Mouse (Mus musculus) heart, embryonic 10.5 days (tissue): ENCODE measurements at regions not wholly inside any gene's neighbourhood (a gene's known extent, or its start where the extent isn't known, plus 50 kb on each side); places are given as distances from the start of the nearest gene placed in this dataset.

Experiments
- DNase-seq: peaks from one replicate; pipeline ENCODE4 v3.0.0-alpha.2; 2017; ENCODE audit warnings: low spot score
- H3K27ac ChIP-seq: fragments of 300-500 bp; sonication (generic); 2 replicates; pipeline ENCODE4 v1.5.1; 2016; ENCODE audit warnings: mild to moderate bottlenecking
- H3K27me3 ChIP-seq: fragments of 300-500 bp; sonication (generic); 2 replicates; pipeline ENCODE4 v1.6.1; 2016; ENCODE audit warnings: mild to moderate bottlenecking; ENCODE audit not compliant: poor library complexity, insufficient read depth, severe bottlenecking
- H3K36me3 ChIP-seq: fragments of 300-500 bp; sonication (generic); 2 replicates; pipeline ENCODE4 v1.6.1; 2016; ENCODE audit warnings: mild to moderate bottlenecking, moderate library complexity
- H3K4me1 ChIP-seq: fragments of 300-500 bp; sonication (generic); 2 replicates; pipeline ENCODE4 v1.6.1; 2016; ENCODE audit warnings: mild to moderate bottlenecking
- H3K4me3 ChIP-seq: fragments of 300-500 bp; sonication (generic); 2 replicates; pipeline ENCODE4 v1.5.1; 2016; ENCODE audit warnings: mild to moderate bottlenecking, moderate library complexity
- H3K9me3 ChIP-seq: fragments of 300-500 bp; sonication (generic); 2 replicates; pipeline ENCODE4 v1.6.1; 2016; ENCODE audit warnings: mild to moderate bottlenecking, moderate library complexity
- WGBS: fragments of 180-500 bp; shearing (Covaris S2); methylation state at CpG from one replicate; pipeline ENCODE4 v1.1.7; 2016; 5-methylcytosine and 5-hydroxymethylcytosine counted together

DNA sequence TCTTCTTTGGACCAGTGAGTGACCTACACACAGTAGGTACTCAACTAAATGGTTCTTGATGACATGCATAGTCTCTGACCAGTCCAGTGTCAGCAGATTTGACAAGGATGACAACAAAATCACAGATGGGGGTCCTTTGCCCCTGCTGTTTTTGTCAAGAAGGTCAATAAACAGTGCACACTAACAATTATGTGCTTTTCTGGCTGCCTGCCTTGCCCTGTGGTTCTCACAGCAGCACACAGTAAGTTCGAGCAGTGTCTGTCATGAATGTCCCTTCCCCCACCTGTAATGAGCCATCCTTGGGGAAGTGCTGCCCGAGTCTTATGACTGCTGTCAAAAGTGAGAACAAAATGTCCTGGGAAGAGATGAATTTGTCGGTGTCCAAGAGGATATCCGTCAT lies 153.1 kb upstream of the Snx19 start:
- no peak overlapping the region for H3K4me3 ChIP-seq
- no peaks in the 10 kb centered on the region for H3K36me3 ChIP-seq
- H3K9me3 ChIP-seq = no peaks in the 10 kb centered on the region
- no peak overlapping the region for H3K27ac ChIP-seq
- WGBS = 76% methylated on average over 4 of the region's 4 CpGs
- no peaks in the 10 kb centered on the region for H3K27me3 ChIP-seq
- DNase-seq = no peak
- H3K4me1 ChIP-seq = no peaks in the 10 kb centered on the region

GRCm38 (mm10) chr9:30278231-30278630 lies 148.7 kb upstream of the Snx19 start:
- no peak for DNase-seq
- Histone ChIP-seq H3K4me3 (no peak overlapping the region), H3K36me3 (no peaks in the 10 kb centered on the region), H3K9me3 (no peaks in the 10 kb centered on the region), H3K4me1 (peaks cover 5% of the 10 kb centered on the region; the same call in 1 of the 2 replicates), H3K27me3 (no peaks in the 10 kb centered on the region), H3K27ac (no peak overlapping the region)
- 55% methylated on average over 1 of the region's 1 CpGs for WGBS

DNA sequence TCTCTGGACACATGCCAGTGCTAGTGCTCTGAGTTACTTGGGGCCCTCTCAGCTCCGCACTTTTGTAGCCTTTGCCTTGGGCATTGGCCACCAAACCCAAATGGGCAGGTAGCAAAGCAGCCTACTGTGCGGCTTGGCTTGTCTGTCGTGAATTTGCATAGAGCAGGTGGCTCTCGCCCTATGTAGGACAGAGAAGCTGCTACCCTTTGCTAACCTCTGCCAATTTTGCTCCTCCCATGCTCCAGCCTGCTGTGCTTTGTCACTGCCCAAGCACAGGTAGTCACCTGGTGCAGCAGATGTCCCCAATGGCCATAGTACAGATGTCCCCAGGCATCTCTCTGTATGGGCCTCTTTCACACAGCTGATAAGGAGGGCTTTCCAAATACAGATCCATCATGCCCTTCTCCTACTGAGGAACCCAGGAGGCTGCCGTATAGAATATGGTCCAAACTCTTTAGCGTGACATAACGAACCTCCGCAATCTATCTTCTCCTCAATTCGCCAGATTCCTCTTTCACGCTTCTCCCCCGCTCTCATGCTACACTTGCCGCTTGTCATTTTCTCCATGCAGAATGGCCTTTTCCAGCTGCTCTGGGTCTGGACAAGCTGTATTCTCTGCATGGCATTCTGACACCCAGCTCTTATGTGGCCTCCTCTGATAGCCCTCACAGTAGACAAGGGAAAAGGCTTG lies 143.7 kb upstream of the Snx19 start:
- Histone ChIP-seq H3K4me1 (peaks cover 18% of the 10 kb centered on the region), H3K9me3 (no peaks in the 10 kb centered on the region), H3K4me3 (no peak overlapping the region), H3K27me3 (no peaks in the 10 kb centered on the region), H3K36me3 (no peaks in the 10 kb centered on the region), H3K27ac (no peak overlapping the region)
- 86% methylated on average over 12 of the region's 12 CpGs for WGBS
- no peak for DNase-seq

DNA sequence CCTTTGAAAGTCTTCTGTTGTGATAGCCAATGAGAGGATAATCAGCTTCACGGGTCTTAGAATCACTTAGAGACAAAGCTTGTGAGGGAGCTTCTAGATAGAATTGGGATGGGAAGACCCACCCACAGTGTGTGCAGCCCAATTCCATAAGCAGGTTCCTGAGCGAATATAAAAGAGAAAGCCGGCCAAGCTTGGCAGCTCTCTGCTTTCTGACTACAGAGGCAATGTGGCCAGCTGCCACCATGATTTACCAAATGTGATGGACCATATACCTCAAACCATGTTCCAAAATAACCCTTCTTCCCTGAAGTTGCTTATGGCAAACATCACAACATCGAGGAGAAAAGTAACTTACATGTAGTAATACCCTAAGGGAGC lies 143.1 kb upstream of the Snx19 start:
- no peaks in the 10 kb centered on the region for H3K36me3 ChIP-seq
- H3K4me1 ChIP-seq = peaks cover 18% of the 10 kb centered on the region
- DNase-seq = no peak
- no peak overlapping the region for H3K4me3 ChIP-seq
- WGBS = 79% methylated on average over 4 of the region's 4 CpGs
- no peak overlapping the region for H3K27ac ChIP-seq
- H3K27me3 ChIP-seq = no peaks in the 10 kb centered on the region
- no peaks in the 10 kb centered on the region for H3K9me3 ChIP-seq

- 37% methylated on average over 16 of the region's 16 CpGs for WGBS
- no peak for DNase-seq
- no peaks in the 10 kb centered on the region for H3K27me3 ChIP-seq
- H3K27ac ChIP-seq = 0 out of 2 replicates have a peak overlapping the region, but pooled peaks have one; percentile 4
- H3K9me3 ChIP-seq = no peaks in the 10 kb centered on the region
- no peaks in the 10 kb centered on the region for H3K36me3 ChIP-seq
- H3K4me3 ChIP-seq = peak overlapping the region; percentile 39; the same call in 1 of the 2 replicates
- peaks cover 18% of the 10 kb centered on the region for H3K4me1 ChIP-seq
Observed at GRCm38 (mm10) chr9:30284562-30285323, 142.2 kb upstream of the Snx19 start.

DNA sequence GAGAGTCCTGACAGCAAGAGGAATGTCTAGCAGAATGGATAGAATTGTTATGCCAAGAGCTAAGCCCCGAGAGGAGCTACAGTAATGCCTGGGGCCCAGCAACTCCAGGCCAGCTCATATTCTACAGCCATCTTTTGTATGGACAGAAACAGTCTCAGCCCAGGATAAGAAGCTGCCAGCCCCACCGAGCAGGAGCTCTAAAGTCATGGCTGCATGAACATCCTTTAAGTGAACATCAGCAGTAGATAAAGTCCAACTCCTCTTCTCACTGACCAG lies 141.6 kb upstream of the Snx19 start:
- no peaks in the 10 kb centered on the region for H3K27me3 ChIP-seq
- H3K4me3 ChIP-seq = no peak overlapping the region
- 74% methylated on average over 2 of the region's 2 CpGs for WGBS
- peaks cover 18% of the 10 kb centered on the region for H3K4me1 ChIP-seq
- H3K36me3 ChIP-seq = no peaks in the 10 kb centered on the region
- no peaks in the 10 kb centered on the region for H3K9me3 ChIP-seq
- H3K27ac ChIP-seq = no peak overlapping the region
- DNase-seq = no peak

- 14% methylated on average over 4 of the region's 4 CpGs for WGBS
- DNase-seq = no peak
- Histone ChIP-seq H3K9me3 (no peaks in the 10 kb centered on the region), H3K36me3 (no peaks in the 10 kb centered on the region), H3K4me3 (no peak overlapping the region), H3K27me3 (no peaks in the 10 kb centered on the region), H3K27ac (no peak overlapping the region), H3K4me1 (no peaks in the 10 kb centered on the region)
Observed at GRCm38 (mm10) chr9:30299844-30300243, 127.1 kb upstream of the Snx19 start.

DNA sequence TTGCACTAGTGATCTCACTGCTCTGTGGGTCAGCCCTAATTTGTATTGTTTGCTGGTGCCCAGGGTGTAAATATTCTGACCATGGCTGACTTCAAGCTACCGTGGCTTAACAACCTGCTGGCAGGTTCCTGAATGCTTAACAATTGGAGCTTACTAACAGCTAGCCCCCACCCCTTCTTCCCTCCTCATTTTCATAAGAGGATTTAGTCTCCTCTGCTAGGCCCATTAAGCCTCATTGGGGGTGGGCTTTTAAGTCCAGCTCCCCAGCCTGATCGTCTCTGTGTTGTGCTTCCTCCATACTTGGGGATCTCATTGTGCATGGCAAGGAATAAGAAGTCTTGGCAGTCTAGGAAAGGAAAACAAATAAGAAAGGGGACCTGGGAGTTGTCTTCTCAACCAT lies 118.6 kb upstream of the Snx19 start:
- Histone ChIP-seq H3K27me3 (no peaks in the 10 kb centered on the region), H3K27ac (no peak overlapping the region), H3K4me1 (no peaks in the 10 kb centered on the region), H3K36me3 (no peaks in the 10 kb centered on the region), H3K9me3 (no peaks in the 10 kb centered on the region), H3K4me3 (no peak overlapping the region)
- no peak for DNase-seq
- WGBS = 10% methylated on average over 2 of the region's 2 CpGs

DNA sequence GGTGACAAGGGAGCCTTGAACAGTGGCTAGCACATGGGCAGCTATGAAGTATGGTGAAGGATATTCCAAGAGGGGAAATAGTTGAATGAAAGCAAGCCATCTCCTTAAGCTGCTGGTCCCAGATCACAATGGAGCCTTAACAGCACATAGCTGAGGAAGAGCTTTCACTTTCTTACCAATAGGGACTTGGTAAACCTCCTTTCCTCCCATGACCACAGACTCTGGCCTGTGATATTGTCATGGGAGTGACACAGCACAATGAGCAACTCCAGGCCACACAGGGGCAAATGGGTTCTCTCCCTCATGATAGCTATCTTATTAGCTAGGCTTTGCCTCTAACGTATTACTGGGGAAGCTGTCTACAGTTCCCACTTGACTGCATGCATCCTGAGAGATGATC lies 113.5 kb upstream of the Snx19 start:
- Histone ChIP-seq H3K4me3 (no peak overlapping the region), H3K27me3 (no peaks in the 10 kb centered on the region), H3K36me3 (no peaks in the 10 kb centered on the region), H3K9me3 (no peaks in the 10 kb centered on the region), H3K4me1 (no peaks in the 10 kb centered on the region), H3K27ac (no peak overlapping the region)
- WGBS = 86% methylated on average over 1 of the region's 1 CpGs
- DNase-seq = no peak

DNA sequence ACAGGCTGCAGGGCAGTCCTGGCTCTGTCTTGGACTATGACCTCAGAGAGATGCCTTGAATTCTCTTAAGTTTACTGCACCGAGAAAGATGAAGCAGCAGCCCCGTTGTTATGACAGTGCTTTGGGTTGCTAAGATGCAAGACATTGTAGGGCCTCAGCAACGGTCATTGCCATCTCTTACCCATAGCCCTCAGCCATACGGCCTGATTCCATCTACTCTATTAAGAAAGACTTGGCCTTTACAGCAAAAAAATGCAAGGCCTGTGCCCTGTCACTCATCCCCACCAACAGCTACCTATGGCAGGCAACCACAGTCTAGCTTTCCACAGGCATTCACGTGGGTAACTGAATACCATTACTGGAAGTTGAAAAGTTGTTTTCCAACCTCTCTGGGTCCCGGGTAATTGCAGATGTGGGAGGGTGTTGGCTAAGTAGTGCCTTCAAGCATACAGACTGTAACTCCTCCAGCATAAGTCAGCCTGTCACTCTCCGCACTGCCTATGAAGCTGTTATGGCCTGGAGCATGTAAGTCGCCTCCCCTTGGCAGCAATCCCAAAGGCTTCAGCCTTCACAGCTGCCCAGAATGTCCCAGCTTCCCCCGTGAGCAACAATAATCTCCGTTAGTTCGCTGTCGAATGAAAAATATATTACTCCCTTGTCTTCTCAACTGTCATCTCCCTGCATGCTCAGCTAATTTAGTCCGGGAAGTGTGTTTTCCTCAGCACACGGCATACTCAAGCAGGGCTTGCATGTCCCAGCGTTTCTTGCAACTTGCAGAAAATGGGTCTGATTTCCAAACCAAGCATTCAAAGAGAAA lies 112.3 kb upstream of the Snx19 start:
- H3K9me3 ChIP-seq = no peaks in the 10 kb centered on the region
- 76% methylated on average over 15 of the region's 15 CpGs for WGBS
- no peaks in the 10 kb centered on the region for H3K27me3 ChIP-seq
- no peak overlapping the region for H3K27ac ChIP-seq
- no peak overlapping the region for H3K4me3 ChIP-seq
- no peaks in the 10 kb centered on the region for H3K36me3 ChIP-seq
- no peak for DNase-seq
- H3K4me1 ChIP-seq = no peaks in the 10 kb centered on the region

DNA sequence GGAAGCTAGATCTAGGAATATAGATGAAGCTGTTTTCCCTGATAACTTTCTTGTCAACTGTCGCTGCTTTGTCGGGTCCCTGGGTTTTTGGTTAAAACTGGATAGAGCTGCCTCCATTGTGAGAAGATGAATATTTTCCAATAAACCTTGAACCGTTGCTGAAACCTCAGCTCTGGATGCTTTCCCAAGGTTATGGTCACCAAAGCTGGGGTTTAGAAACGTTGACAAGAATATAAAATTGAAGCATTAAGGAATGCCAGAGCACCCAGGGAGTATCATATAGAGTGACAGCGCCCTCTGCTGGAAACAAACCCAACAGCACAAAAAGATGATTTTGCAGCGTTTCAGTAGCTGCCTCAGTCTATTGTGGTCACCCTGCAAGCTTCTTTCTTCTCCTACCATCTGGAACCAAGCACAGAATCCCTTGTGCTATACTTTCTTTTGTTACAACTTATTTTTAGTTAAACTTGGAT lies 111.7 kb upstream of the Snx19 start:
- 48% methylated on average over 6 of the region's 6 CpGs for WGBS
- H3K36me3 ChIP-seq = no peaks in the 10 kb centered on the region
- H3K4me3 ChIP-seq = no peak overlapping the region
- H3K27me3 ChIP-seq = no peaks in the 10 kb centered on the region
- no peak for DNase-seq
- no peaks in the 10 kb centered on the region for H3K9me3 ChIP-seq
- H3K4me1 ChIP-seq = no peaks in the 10 kb centered on the region
- no peak overlapping the region for H3K27ac ChIP-seq

DNA sequence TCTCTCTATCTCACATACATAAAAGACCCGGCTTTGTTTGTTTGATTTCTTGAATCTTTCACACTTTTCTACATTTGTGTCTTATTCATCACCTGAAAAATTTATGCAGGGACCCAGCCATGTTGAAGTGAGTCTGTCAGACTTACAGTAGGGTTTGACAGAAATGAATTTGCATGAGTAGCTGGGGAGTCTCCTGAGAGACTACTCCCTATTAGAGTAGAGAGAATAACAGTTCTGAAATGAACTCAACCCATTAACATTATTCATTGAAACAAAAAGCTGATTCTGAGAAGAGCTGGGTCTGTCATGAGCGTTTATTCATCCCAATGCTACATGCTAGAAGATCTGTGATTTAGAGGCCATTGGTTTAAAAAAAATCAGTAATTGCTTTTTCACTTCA lies 82.0 kb upstream of the Snx19 start:
- 80% methylated on average over 2 of the region's 2 CpGs for WGBS
- DNase-seq = no peak
- Histone ChIP-seq H3K27me3 (no peaks in the 10 kb centered on the region), H3K9me3 (no peaks in the 10 kb centered on the region), H3K4me1 (no peaks in the 10 kb centered on the region), H3K27ac (no peak overlapping the region), H3K36me3 (no peaks in the 10 kb centered on the region), H3K4me3 (no peak overlapping the region)

GRCm38 (mm10) chr9:30353965-30354364 lies 72.9 kb upstream of the Snx19 start:
- H3K4me3 ChIP-seq = no peak overlapping the region
- no peaks in the 10 kb centered on the region; the same call in 1 of the 2 replicates for H3K27me3 ChIP-seq
- no peak for DNase-seq
- H3K36me3 ChIP-seq = no peaks in the 10 kb centered on the region
- WGBS = 76% methylated on average over 4 of the region's 4 CpGs
- H3K4me1 ChIP-seq = no peaks in the 10 kb centered on the region
- H3K9me3 ChIP-seq = no peaks in the 10 kb centered on the region
- no peak overlapping the region for H3K27ac ChIP-seq
